Mouse (Mus musculus): Measurements from ENCODE around the gene Acsl6. TPM values are rescaled to one million over a fixed set of nuclear protein-coding genes. Genes with fewer than 3 reads are reported as not detected.

Acsl6 gene
- 1.5 TPM in 2 replicates for polyA plus RNA-seq (2015; fragmentation: Nextera tagmentation; extraction: Ambion mirVana)

DNA sequence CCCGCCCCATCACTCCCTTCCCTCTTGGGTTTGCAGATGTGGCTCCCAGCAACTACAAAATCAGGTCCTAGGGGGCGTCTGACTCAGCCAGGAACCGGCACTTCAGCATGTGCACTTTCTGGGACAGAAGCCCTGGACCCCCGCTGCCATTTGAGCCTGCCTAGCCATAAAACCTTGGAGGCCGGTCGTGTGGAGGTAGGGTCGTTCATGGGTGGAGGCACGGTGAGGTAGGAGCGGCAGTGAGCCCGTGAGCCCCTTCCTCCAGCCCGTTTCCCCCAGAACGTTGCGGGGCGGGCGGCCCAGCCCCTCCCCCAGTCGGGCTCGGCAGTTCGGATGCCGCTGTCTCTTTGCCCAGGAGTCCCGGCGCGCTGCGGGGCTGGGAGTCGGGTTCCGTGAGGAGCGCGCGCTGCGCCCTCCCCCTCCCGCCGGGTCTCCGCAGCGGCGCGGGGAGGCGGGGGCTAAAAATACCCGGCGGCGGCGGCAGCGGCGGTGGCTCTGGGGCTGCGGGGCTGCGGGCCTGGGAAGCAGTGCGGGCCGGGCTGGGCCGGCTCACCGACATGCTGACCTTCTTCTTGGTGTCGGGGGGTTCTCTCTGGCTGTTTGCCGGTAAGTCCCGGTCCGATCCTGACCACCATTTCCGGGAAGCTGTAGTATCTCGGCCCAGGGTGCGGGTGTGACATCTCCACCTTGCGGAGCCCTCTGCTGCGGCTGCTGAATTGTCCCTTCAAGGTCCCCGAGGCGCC lies at the start of gene Acsl6:
Acsl6 (plus strand) TSS at position 71 of the 743 bp plus-strand sequence.
- peak within 1 kb of the TSS; percentile 85 for H3K4me2 ChIP-seq (ENCODE audit: low read depth, low read length)
- H3K9ac ChIP-seq (ENCODE audit: low read depth, low read length) = peak within 1 kb of the TSS; percentile 64
- WGBS = under 1% methylated on average over 50 of the region's 59 CpGs
- ATAC-seq = peak; percentile 38; the same call in 1 of the 2 replicates
- no peaks in the 10 kb centered on the region for H3K27me3 ChIP-seq (replicated peaks; ENCODE audit: control insufficient read depth, insufficient read depth, low read length)
- H3K4me1 ChIP-seq (ENCODE audit: control insufficient read depth, insufficient read depth, low read length) = 0 out of 2 replicates have a peak, but pooled peaks cover 2% of the 10 kb centered on the region
- H3K4me3 ChIP-seq (ENCODE audit: low read length) = peak within 1 kb of the TSS; percentile 60
- no peaks in the 10 kb centered on the region for H3K9me3 ChIP-seq (ENCODE audit: control insufficient read depth, low read length)
- H3K27ac ChIP-seq (ENCODE audit: low read length) = no peak within 1 kb of the TSS
- H3K36me3 ChIP-seq (ENCODE audit: control insufficient read depth, insufficient read depth, low read length) = no peaks in the 10 kb centered on the region

DNA sequence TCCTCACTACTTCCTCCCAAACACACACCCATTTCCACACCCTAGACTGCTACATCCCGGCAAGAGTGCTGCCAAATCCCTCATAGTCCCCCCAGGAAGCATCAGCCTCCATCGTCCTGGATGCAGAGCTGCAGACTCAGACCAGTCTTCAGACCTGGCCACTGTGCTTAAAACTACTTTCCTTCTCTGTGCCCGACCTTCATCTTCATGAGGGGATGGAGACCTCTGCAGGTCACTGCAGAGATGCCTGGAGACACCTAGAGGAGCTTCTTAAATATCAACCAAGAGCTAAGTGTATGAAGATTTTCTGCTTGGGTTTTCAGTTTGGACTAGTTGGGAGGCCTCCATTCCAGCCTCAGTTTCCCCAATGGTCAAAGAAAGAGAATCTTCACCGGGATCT lies 49.5 kb upstream of the Acsl6 start:
- H3K27ac ChIP-seq (ENCODE audit: low read length) = no peak overlapping the region
- no peak for ATAC-seq
- H3K36me3 ChIP-seq (ENCODE audit: control insufficient read depth, insufficient read depth, low read length) = no peaks in the 10 kb centered on the region
- 35% methylated on average over 4 of the region's 4 CpGs for WGBS
- H3K4me1 ChIP-seq (ENCODE audit: control insufficient read depth, insufficient read depth, low read length) = peaks cover 6% of the 10 kb centered on the region
- H3K9ac ChIP-seq (ENCODE audit: low read depth, low read length) = no peak overlapping the region
- no peaks in the 10 kb centered on the region for H3K27me3 ChIP-seq (replicated peaks; ENCODE audit: control insufficient read depth, insufficient read depth, low read length)
- no peak overlapping the region for H3K4me2 ChIP-seq (ENCODE audit: low read depth, low read length)
- no peaks in the 10 kb centered on the region for H3K9me3 ChIP-seq (ENCODE audit: control insufficient read depth, low read length)
- H3K4me3 ChIP-seq (ENCODE audit: low read length) = no peak overlapping the region

DNA sequence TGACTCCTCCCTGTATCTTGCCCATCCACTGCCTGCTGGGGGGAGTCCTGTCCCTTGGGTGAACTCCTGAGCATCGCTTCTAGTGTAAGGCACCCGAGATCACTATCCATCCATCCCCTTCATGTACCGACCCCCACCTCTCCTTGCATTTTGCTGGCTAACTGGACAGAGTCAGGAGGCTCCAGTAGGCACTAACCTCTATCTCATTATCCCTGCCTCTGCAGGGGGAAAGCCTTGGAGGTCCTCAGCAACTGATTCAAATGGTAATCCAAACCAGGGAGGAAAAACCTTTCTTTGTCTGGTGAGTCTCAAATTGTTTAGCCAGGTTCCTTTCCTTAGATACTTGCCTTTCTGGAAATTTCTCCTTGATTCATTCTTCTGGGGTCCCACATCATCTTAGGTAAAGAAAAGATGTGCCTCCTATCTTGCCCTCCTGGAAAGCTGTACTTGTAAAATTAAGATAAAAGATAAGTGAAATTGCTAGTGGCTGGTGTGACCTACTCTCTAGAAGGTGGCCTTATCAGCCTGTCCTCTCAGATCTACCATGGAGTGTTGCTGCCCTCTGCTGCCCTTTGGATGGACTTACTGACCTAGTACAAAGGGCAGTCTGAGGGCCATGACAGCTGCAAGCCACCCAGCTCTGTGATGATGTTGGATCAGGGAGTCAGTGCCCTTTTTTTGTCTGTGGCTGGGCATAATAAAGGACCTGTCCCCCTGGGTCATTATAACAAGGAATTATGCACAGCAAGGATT lies 46.8 kb upstream of the Acsl6 start:
- Histone ChIP-seq H3K27ac (ENCODE audit: low read length) (no peak overlapping the region), H3K27me3 (replicated peaks; ENCODE audit: control insufficient read depth, insufficient read depth, low read length) (no peaks in the 10 kb centered on the region), H3K36me3 (ENCODE audit: control insufficient read depth, insufficient read depth, low read length) (no peaks in the 10 kb centered on the region), H3K4me3 (ENCODE audit: low read length) (no peak overlapping the region), H3K9ac (ENCODE audit: low read depth, low read length) (no peak overlapping the region), H3K9me3 (ENCODE audit: control insufficient read depth, low read length) (no peaks in the 10 kb centered on the region), H3K4me1 (ENCODE audit: control insufficient read depth, insufficient read depth, low read length) (no peaks in the 10 kb centered on the region), H3K4me2 (ENCODE audit: low read depth, low read length) (no peak overlapping the region)
- 68% methylated on average over 3 of the region's 3 CpGs for whole genome bisulfite sequencing
- peak; percentile 67; the same call in 1 of the 2 replicates for ATAC-seq

DNA sequence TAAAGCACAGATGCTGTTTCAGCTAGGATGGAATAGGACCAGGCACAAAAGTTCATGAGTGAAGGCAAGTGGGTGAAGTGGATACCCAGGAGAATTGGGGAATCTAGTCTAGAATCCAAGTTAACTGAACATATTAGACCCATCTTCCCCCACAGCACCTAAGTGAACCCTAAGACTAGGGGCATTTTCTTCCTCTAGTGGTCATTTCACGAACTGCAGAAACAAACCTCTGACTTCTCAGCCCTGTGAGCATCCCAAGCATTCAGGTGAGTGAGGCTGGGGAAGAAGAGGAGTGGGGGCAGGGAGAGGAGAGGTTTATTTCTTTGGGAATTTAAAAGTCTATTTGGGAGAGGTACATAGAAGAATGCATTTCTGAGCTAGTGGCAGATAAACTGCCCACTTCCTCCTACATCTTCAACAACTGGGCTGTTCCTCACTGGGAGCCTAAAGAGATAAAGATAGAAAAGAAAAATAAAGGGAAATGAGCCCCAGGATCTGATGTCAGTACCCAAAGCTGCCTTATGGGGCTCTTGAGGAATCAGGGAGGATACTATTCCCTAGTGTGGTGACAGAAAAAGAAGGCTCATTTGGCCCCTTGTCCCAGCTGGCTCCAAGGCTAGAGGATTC lies 40.1 kb upstream of the Acsl6 start:
- no peaks in the 10 kb centered on the region for H3K4me1 ChIP-seq (ENCODE audit: control insufficient read depth, insufficient read depth, low read length)
- no peaks in the 10 kb centered on the region for H3K27me3 ChIP-seq (replicated peaks; ENCODE audit: control insufficient read depth, insufficient read depth, low read length)
- no peak overlapping the region for H3K4me2 ChIP-seq (ENCODE audit: low read depth, low read length)
- H3K9ac ChIP-seq (ENCODE audit: low read depth, low read length) = no peak overlapping the region
- no peak for ATAC-seq
- 6% methylated on average over 1 of the region's 1 CpGs for WGBS
- no peaks in the 10 kb centered on the region for H3K9me3 ChIP-seq (ENCODE audit: control insufficient read depth, low read length)
- no peak overlapping the region for H3K27ac ChIP-seq (ENCODE audit: low read length)
- H3K4me3 ChIP-seq (ENCODE audit: low read length) = no peak overlapping the region
- H3K36me3 ChIP-seq (ENCODE audit: control insufficient read depth, insufficient read depth, low read length) = no peaks in the 10 kb centered on the region

DNA sequence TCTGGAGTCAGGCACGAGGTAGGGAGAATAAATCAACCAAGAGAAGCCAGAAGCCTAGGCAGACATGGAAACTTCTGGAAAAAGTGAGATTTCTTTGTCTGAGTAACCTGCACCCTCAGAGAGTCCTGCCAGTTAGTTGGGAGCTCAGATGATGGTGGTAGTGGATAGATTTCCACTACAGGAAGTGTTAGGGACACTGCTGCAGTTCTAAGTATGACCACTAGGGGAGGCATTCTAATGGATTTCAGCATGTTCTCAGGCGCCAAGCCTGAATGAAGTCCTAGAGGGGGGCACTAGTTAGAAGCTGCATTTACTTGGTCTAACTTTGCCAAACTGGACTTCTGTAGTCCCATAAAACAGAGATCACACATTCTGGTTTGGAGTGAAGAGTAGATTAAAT lies 39.1 kb upstream of the Acsl6 start:
- no peaks in the 10 kb centered on the region for H3K4me1 ChIP-seq (ENCODE audit: control insufficient read depth, insufficient read depth, low read length)
- WGBS = 53% methylated on average over 2 of the region's 2 CpGs
- no peak for ATAC-seq
- H3K9me3 ChIP-seq (ENCODE audit: control insufficient read depth, low read length) = no peaks in the 10 kb centered on the region
- no peak overlapping the region for H3K9ac ChIP-seq (ENCODE audit: low read depth, low read length)
- no peak overlapping the region for H3K4me2 ChIP-seq (ENCODE audit: low read depth, low read length)
- no peak overlapping the region for H3K4me3 ChIP-seq (ENCODE audit: low read length)
- no peaks in the 10 kb centered on the region for H3K36me3 ChIP-seq (ENCODE audit: control insufficient read depth, insufficient read depth, low read length)
- no peak overlapping the region for H3K27ac ChIP-seq (ENCODE audit: low read length)
- no peaks in the 10 kb centered on the region for H3K27me3 ChIP-seq (replicated peaks; ENCODE audit: control insufficient read depth, insufficient read depth, low read length)

DNA sequence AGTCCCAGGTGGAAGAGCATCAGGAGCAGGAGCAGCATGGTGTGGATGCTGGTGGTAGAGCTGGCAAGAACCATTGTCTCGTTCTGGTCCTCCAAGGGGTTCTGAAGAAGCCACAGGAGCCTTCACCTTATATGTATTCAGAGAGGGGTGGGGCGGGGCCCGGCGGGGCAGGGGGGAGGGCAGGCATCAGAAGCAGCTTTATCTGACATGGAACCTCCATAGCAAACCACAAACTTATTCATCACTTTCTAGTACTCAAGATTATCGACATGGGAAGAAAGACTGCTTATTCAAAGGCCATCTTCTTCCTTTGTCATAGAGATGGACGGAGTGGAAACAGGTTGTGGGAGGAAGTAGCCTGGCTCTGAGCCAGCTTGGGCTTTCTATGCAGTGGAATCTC lies 36.4 kb upstream of the Acsl6 start, which contains the start of gene Il3:
Il3 (minus strand) TSS at position 101 of the 400 bp plus-strand sequence.
- no peak for ATAC-seq
- Histone ChIP-seq H3K36me3 (ENCODE audit: control insufficient read depth, insufficient read depth, low read length) (no peaks in the 10 kb centered on the region), H3K4me2 (ENCODE audit: low read depth, low read length) (no peak within 1 kb of the TSS), H3K27me3 (replicated peaks; ENCODE audit: control insufficient read depth, insufficient read depth, low read length) (no peaks in the 10 kb centered on the region), H3K9me3 (ENCODE audit: control insufficient read depth, low read length) (no peaks in the 10 kb centered on the region), H3K9ac (ENCODE audit: low read depth, low read length) (no peak within 1 kb of the TSS), H3K27ac (ENCODE audit: low read length) (no peak within 1 kb of the TSS), H3K4me3 (ENCODE audit: low read length) (no peak within 1 kb of the TSS), H3K4me1 (ENCODE audit: control insufficient read depth, insufficient read depth, low read length) (no peaks in the 10 kb centered on the region)
- WGBS = 83% methylated on average over 6 of the region's 6 CpGs

DNA sequence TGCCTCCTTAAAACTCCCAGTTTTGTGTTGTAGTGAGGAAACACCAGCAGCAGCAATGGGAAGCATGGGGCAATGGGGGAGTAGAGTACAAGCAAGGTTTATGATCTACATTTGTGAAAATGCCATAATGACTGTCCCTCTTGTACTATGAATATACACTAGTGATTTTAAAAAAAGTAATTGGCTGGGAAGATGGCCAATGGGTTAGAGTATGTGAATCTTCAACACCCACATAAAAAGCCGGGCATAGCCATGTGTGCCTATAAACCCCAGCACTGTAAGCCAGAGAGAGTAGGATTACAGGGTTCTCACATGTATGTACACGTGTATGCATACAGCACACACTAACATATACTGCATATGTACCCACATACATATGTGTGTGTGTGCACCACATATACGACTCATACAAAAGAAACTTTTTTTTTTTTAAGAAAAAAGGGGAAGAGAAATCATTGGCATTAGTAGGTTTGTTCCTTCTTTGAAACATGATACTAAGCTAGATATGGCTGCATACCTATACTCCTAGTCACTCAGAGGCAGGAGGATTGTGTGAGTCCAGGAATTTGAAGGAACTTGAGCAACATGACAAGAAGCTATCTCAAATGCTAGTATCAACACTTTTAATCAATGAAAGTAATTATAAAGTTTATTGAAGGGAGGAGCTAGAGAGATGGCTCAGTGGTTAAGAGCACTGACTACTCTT lies 34.3 kb upstream of the Acsl6 start:
- no peak overlapping the region for H3K27ac ChIP-seq (ENCODE audit: low read length)
- no peak overlapping the region for H3K4me3 ChIP-seq (ENCODE audit: low read length)
- no peaks in the 10 kb centered on the region for H3K27me3 ChIP-seq (replicated peaks; ENCODE audit: control insufficient read depth, insufficient read depth, low read length)
- ATAC-seq = no peak
- WGBS = 78% methylated on average over 3 of the region's 3 CpGs
- no peak overlapping the region for H3K9ac ChIP-seq (ENCODE audit: low read depth, low read length)
- no peaks in the 10 kb centered on the region for H3K36me3 ChIP-seq (ENCODE audit: control insufficient read depth, insufficient read depth, low read length)
- no peak overlapping the region for H3K4me2 ChIP-seq (ENCODE audit: low read depth, low read length)
- H3K9me3 ChIP-seq (ENCODE audit: control insufficient read depth, low read length) = no peaks in the 10 kb centered on the region
- no peaks in the 10 kb centered on the region for H3K4me1 ChIP-seq (ENCODE audit: control insufficient read depth, insufficient read depth, low read length)

DNA sequence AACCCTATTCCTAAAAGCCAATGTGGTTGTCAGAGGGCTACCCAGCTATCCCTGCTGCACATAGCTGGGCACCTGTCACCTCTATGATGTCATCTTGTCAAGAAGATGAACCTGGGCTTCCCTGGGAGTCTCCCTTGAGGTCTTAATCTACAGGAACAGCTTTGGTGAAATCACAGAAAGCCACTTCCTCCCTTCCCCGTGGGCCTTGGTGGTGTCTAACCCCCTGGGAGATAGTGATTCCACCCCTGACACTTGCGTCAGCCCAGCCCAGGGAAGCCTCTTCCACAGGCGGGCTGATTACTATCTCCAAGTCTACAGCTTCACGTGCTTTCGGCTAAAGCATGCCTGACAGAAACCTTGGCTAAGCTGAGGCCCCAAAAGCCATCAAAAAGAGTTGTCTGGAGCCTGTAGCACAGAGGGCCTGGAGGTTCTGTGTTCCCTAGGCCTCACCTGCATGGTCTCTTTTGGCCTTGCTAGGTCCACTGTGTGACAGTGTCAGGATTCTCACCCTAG lies 32.1 kb upstream of the Acsl6 start:
- WGBS = 73% methylated on average over 5 of the region's 5 CpGs
- Histone ChIP-seq H3K4me3 (ENCODE audit: low read length) (no peak overlapping the region), H3K4me1 (ENCODE audit: control insufficient read depth, insufficient read depth, low read length) (no peaks in the 10 kb centered on the region), H3K9ac (ENCODE audit: low read depth, low read length) (no peak overlapping the region), H3K27me3 (replicated peaks; ENCODE audit: control insufficient read depth, insufficient read depth, low read length) (no peaks in the 10 kb centered on the region), H3K36me3 (ENCODE audit: control insufficient read depth, insufficient read depth, low read length) (no peaks in the 10 kb centered on the region), H3K27ac (ENCODE audit: low read length) (no peak overlapping the region), H3K4me2 (ENCODE audit: low read depth, low read length) (no peak overlapping the region), H3K9me3 (ENCODE audit: control insufficient read depth, low read length) (no peaks in the 10 kb centered on the region)
- no peak for ATAC-seq
